Mouse (Mus musculus): ENCODE data around the gene Csk. TPM values are rescaled to one million over a fixed set of nuclear protein-coding genes. Genes with fewer than 3 reads are reported as not detected.

Csk gene
- polyA plus RNA-seq, 1 experiment from 2014 or later: 32.3 TPM

DNA sequence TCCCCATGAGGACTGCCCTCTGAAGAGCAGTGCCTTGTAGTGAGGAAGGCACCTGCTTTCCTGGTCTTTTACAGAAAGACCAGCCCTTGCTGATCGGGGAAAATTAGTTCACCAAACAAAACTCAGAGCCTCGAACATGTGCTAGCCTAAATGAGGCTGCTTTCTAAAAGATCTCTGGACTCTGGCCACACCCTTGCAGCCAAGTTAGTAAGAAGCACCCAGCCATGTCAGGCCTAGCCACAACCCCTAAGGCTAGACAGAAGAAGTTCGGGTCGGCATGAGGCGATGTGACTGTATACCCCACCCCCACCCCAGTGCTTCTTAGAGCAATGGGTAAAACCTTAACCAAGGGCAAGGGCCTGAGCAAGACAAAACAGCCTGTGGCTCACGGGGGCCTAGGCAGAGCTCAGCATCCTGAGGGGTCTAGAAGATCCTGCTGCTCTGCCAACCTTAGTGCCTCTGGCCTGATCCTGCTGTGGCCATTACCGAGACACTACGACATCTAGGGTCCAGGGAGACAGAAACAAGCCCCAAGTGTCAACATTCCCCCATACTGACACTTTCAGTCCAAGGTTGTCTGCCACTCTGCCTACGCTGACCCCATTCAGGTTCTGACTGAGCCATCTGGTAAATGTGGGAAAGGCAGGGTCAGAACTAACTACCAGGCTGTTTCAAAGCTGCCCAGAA lies 10.1 kb downstream of the Csk start:
- peak overlapping the region; percentile 99; the same call in 1 of the 2 replicates for H3K9ac ChIP-seq (ENCODE audit: low read length)
- 76% methylated on average over 9 of the region's 9 CpGs for WGBS
- no peak for ATAC-seq (ENCODE audit: low FRiP score)
- H3K27ac ChIP-seq (ENCODE audit: low read depth, low read length): no peak overlapping the region
- no peaks in the 10 kb centered on the region for H3K9me3 ChIP-seq (ENCODE audit: control insufficient read depth, low read length)
- DNase-seq (ENCODE audit: low spot score, missing footprints): no peak
- peaks cover 48% of the 10 kb centered on the region for H3K4me1 ChIP-seq (ENCODE audit: control insufficient read depth, insufficient read depth, low read length)
- no peaks in the 10 kb centered on the region for H3K36me3 ChIP-seq (ENCODE audit: control insufficient read depth, insufficient read depth, low read length)
- H3K4me2 ChIP-seq: peak overlapping the region; percentile 56
- peak overlapping the region; percentile 96 for H3K4me3 ChIP-seq (ENCODE audit: low read depth, low read length)
- H3K27me3 ChIP-seq (ENCODE audit: control insufficient read depth, insufficient read depth, low read length): no peaks in the 10 kb centered on the region

DNA sequence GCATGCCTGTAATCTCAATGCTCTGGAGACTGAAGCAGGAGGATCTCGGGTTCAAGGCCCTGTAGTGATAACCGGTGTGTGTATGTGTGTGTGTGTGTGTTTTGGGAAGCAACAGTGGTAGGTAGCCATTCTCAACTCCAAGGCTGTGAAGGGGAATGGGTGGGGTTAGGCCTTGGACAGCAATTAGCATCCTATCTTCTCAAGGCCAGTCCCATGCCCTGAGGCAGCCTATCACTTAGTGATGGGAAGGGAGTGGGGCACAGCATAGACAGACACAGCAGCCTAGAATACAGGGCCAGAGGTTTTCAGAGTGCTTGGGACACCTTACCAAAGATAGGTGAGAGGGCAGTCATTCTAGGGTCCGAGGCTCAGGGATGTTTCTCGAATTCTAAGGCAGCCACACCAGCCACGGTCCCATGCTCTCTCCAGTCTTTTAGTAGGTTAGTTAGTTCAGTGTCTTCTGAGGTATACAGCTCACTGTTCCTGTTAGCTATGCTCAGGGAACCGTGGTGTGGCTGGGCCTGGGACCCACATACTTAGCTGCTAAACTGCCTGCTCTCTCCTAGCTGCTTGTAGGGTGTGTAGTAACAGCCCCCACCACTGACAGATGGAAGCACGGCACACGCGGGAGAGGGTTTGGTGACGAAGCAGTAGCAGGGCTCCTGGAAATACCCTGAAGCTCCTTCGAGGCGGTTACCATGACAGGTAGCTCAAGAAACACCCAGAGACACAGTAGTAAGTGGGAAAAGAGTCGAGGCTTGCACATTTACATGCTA lies 11.5 kb downstream of the Csk start:
- Histone ChIP-seq H3K9me3 (ENCODE audit: control insufficient read depth, low read length) (no peaks in the 10 kb centered on the region), H3K4me1 (ENCODE audit: control insufficient read depth, insufficient read depth, low read length) (peaks cover 50% of the 10 kb centered on the region), H3K27me3 (ENCODE audit: control insufficient read depth, insufficient read depth, low read length) (no peaks in the 10 kb centered on the region), H3K4me2 (no peak overlapping the region), H3K4me3 (ENCODE audit: low read depth, low read length) (no peak overlapping the region), H3K9ac (ENCODE audit: low read length) (no peak overlapping the region), H3K36me3 (ENCODE audit: control insufficient read depth, insufficient read depth, low read length) (no peaks in the 10 kb centered on the region), H3K27ac (ENCODE audit: low read depth, low read length) (no peak overlapping the region)
- 88% methylated on average over 13 of the region's 13 CpGs for WGBS
- ATAC-seq (ENCODE audit: low FRiP score): no peak
- DNase-seq (ENCODE audit: low spot score, missing footprints): no peak

GRCm38 (mm10) chr9:57641022-57641421 lies 12.4 kb downstream of the Csk start:
- H3K9ac ChIP-seq (ENCODE audit: low read length): no peak overlapping the region
- no peaks in the 10 kb centered on the region for H3K36me3 ChIP-seq (ENCODE audit: control insufficient read depth, insufficient read depth, low read length)
- H3K4me2 ChIP-seq: no peak overlapping the region
- no peak for ATAC-seq (ENCODE audit: low FRiP score)
- WGBS: 44% methylated on average over 1 of the region's 1 CpGs
- H3K27ac ChIP-seq (ENCODE audit: low read depth, low read length): no peak overlapping the region
- H3K4me3 ChIP-seq (ENCODE audit: low read depth, low read length): no peak overlapping the region
- H3K9me3 ChIP-seq (ENCODE audit: control insufficient read depth, low read length): no peaks in the 10 kb centered on the region
- DNase-seq (ENCODE audit: low spot score, missing footprints): no peak
- no peaks in the 10 kb centered on the region for H3K27me3 ChIP-seq (ENCODE audit: control insufficient read depth, insufficient read depth, low read length)
- H3K4me1 ChIP-seq (ENCODE audit: control insufficient read depth, insufficient read depth, low read length): peaks cover 50% of the 10 kb centered on the region

DNA sequence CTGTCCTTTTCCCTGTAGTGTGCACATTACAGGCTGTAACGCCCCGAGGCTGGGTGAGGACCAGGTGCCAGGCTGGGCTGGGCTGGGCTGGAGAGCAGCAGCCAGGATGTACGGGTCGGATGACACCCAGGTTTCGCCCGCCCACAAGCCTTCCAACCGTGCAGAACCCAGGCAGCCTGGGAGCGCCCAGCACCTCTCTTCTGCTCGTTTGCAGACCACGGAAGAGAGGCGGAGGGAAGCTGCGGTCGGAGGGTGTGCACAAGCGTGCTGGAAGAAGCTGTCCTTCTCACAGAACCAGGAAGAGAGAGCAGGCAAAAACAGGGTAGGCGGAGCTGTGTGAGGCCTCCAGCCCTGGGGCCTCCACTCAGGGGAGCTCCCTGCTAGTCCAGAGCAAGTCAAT lies 13.0 kb downstream of the Csk start:
- H3K9ac ChIP-seq (ENCODE audit: low read length): peak overlapping the region; percentile 31; the same call in 1 of the 2 replicates
- DNase-seq (ENCODE audit: low spot score, missing footprints) (no peak), ATAC-seq (ENCODE audit: low FRiP score) (no peak)
- peaks cover 47% of the 10 kb centered on the region for H3K4me1 ChIP-seq (ENCODE audit: control insufficient read depth, insufficient read depth, low read length)
- H3K4me3 ChIP-seq (ENCODE audit: low read depth, low read length): no peak overlapping the region
- no peaks in the 10 kb centered on the region for H3K9me3 ChIP-seq (ENCODE audit: control insufficient read depth, low read length)
- 0 out of 2 replicates have a peak overlapping the region, but pooled peaks have one; percentile 7 for H3K27ac ChIP-seq (ENCODE audit: low read depth, low read length)
- no peaks in the 10 kb centered on the region for H3K27me3 ChIP-seq (ENCODE audit: control insufficient read depth, insufficient read depth, low read length)
- 32% methylated on average over 15 of the region's 15 CpGs for WGBS
- H3K4me2 ChIP-seq: peak overlapping the region; percentile 8; the same call in 1 of the 2 replicates
- no peaks in the 10 kb centered on the region for H3K36me3 ChIP-seq (ENCODE audit: control insufficient read depth, insufficient read depth, low read length)

- WGBS: 81% methylated on average over 5 of the region's 5 CpGs
- DNase-seq (ENCODE audit: low spot score, missing footprints) (no peak), ATAC-seq (ENCODE audit: low FRiP score) (no peak)
- no peaks in the 10 kb centered on the region for H3K9me3 ChIP-seq (ENCODE audit: control insufficient read depth, low read length)
- peak overlapping the region; percentile 31; the same call in 1 of the 2 replicates for H3K9ac ChIP-seq (ENCODE audit: low read length)
- 0 out of 2 replicates have a peak overlapping the region, but pooled peaks have one; percentile 7 for H3K27ac ChIP-seq (ENCODE audit: low read depth, low read length)
- peak overlapping the region; percentile 8; the same call in 1 of the 2 replicates for H3K4me2 ChIP-seq
- H3K4me1 ChIP-seq (ENCODE audit: control insufficient read depth, insufficient read depth, low read length): peaks cover 47% of the 10 kb centered on the region
- no peak overlapping the region for H3K4me3 ChIP-seq (ENCODE audit: low read depth, low read length)
- H3K27me3 ChIP-seq (ENCODE audit: control insufficient read depth, insufficient read depth, low read length): no peaks in the 10 kb centered on the region
- no peaks in the 10 kb centered on the region for H3K36me3 ChIP-seq (ENCODE audit: control insufficient read depth, insufficient read depth, low read length)
Measured at GRCm38 (mm10) chr9:57639661-57640328, 13.6 kb downstream of the Csk start.

DNA sequence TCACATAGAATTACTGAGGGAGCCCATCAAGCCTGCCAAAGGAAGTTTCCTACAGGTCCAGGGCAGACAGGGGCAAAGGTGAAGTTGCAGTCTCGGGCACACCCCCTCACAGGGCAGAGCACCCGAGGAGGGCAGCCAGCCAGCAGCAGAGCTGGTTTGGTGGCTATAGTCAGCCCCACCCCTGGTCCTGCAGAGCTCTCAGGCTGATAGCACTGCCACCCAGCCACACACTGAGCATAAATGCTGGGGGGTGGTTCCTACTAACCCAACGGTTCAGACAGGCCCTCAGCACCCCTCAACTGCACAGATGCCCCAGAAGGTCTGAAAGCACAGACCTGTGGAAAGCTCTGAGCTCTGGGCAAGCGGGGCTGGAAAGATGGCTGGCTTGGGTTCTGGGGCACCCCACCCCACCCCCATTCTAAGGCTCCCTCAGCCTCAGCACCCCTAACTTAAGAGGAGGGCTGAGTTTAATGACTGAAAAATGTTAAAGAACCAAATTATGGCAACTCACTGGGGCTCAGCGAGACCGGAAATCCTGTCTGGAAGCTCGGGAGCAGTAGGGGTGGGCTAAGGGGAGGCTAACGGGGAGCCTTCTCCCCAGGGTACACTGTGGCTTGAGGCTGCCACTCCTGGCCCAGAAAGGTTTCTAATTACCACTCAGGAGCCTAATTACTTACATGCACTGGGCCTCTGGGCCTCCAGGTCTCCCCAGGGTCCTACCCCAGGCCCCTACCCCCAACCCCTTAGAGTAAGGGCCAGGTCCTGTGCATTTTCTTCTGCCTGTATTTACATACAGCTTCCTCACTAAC lies 14.6 kb downstream of the Csk start:
- H3K4me2 ChIP-seq: no peak overlapping the region
- H3K9ac ChIP-seq (ENCODE audit: low read length): no peak overlapping the region
- WGBS: 54% methylated on average over 8 of the region's 8 CpGs
- H3K27me3 ChIP-seq (ENCODE audit: control insufficient read depth, insufficient read depth, low read length): no peaks in the 10 kb centered on the region
- peaks cover 42% of the 10 kb centered on the region for H3K4me1 ChIP-seq (ENCODE audit: control insufficient read depth, insufficient read depth, low read length)
- no peak overlapping the region; the same call in 1 of the 2 replicates for H3K27ac ChIP-seq (ENCODE audit: low read depth, low read length)
- no peak overlapping the region for H3K4me3 ChIP-seq (ENCODE audit: low read depth, low read length)
- DNase-seq (ENCODE audit: low spot score, missing footprints): no peak
- no peaks in the 10 kb centered on the region for H3K9me3 ChIP-seq (ENCODE audit: control insufficient read depth, low read length)
- no peaks in the 10 kb centered on the region for H3K36me3 ChIP-seq (ENCODE audit: control insufficient read depth, insufficient read depth, low read length)
- no peak for ATAC-seq (ENCODE audit: low FRiP score)

- Histone ChIP-seq H3K9me3 (ENCODE audit: control insufficient read depth, low read length) (no peaks in the 10 kb centered on the region), H3K4me3 (ENCODE audit: low read depth, low read length) (no peak overlapping the region), H3K4me1 (ENCODE audit: control insufficient read depth, insufficient read depth, low read length) (peaks cover 32% of the 10 kb centered on the region), H3K9ac (ENCODE audit: low read length) (no peak overlapping the region), H3K27me3 (ENCODE audit: control insufficient read depth, insufficient read depth, low read length) (no peaks in the 10 kb centered on the region), H3K36me3 (ENCODE audit: control insufficient read depth, insufficient read depth, low read length) (no peaks in the 10 kb centered on the region), H3K27ac (ENCODE audit: low read depth, low read length) (no peak overlapping the region; the same call in 1 of the 2 replicates), H3K4me2 (no peak overlapping the region)
- ATAC-seq (ENCODE audit: low FRiP score) (no peak), DNase-seq (ENCODE audit: low spot score, missing footprints) (no peak)
- WGBS: 72% methylated on average over 6 of the region's 6 CpGs
Measured at GRCm38 (mm10) chr9:57637741-57638322, 15.6 kb downstream of the Csk start.

GRCm38 (mm10) chr9:57637272-57637671 lies 16.2 kb downstream of the Csk start:
- Histone ChIP-seq H3K9ac (ENCODE audit: low read length) (no peak overlapping the region), H3K4me2 (no peak overlapping the region), H3K4me1 (ENCODE audit: control insufficient read depth, insufficient read depth, low read length) (peaks cover 29% of the 10 kb centered on the region), H3K9me3 (ENCODE audit: control insufficient read depth, low read length) (no peaks in the 10 kb centered on the region), H3K4me3 (ENCODE audit: low read depth, low read length) (no peak overlapping the region), H3K27me3 (ENCODE audit: control insufficient read depth, insufficient read depth, low read length) (no peaks in the 10 kb centered on the region), H3K36me3 (ENCODE audit: control insufficient read depth, insufficient read depth, low read length) (no peaks in the 10 kb centered on the region), H3K27ac (ENCODE audit: low read depth, low read length) (no peak overlapping the region; the same call in 1 of the 2 replicates)
- 72% methylated on average over 3 of the region's 3 CpGs for WGBS
- no peak for DNase-seq (ENCODE audit: low spot score, missing footprints)
- ATAC-seq (ENCODE audit: low FRiP score): no peak
